Mouse (Mus musculus) bone marrow, adult 2 months (tissue): Measurements from ENCODE around the gene Ttc25.

ENCODE experiments used
- CTCF ChIP-seq: fragments of 200-500 bp; IDR thresholded peaks from 2 replicates; pipeline ENCODE4 v1.5.1; 2011; ENCODE audit warnings: low read length, control low read depth; ENCODE audit not compliant: control insufficient read depth, insufficient read depth
- POLR2A ChIP-seq: fragments of 200-500 bp; IDR thresholded peaks from 2 replicates; pipeline ENCODE4 v1.6.1; 2011; ENCODE audit warnings: low read depth, mild to moderate bottlenecking, control low read depth, low read length, borderline replicate concordance; ENCODE audit not compliant: control insufficient read depth

DNA sequence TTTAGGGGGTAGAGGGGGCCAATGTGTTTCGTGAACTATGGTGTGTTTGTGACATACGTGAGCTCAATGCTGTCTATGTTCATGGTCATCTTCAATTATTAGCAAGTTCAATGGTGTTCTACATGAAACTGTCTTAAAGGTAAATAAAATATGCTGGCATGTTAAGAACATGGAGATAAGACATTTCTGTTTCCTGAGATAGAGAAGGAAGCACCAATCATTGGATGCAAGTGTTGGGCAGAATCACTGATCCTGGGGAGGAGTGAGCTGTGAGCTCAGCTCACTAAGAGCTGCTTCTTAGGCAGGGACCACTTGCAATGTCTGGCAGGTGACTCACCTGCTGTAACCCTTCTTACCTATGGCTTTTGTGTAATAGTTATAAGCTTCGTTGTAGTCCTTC, 56.0 kb downstream of the Ttc25 start:
- TF ChIP-seq CTCF (no peak), POLR2A (no peak)
